Mouse (Mus musculus) lung, postnatal 0 days (tissue): ENCODE data around the gene Lnx2.

Source experiments
- CTCF ChIP-seq: IDR thresholded peaks from 2 replicates; pipeline ENCODE4 v1.5.1; 2016; ENCODE audit warnings: antibody characterized with exemption, mild to moderate bottlenecking
- EP300 ChIP-seq: IDR thresholded peaks from 2 replicates; pipeline ENCODE4 v1.6.1; 2016; ENCODE audit warnings: antibody characterized with exemption, mild to moderate bottlenecking, control low read depth

GRCm38 (mm10) chr5:147033155-147033554 is 43.2 kb downstream of the Lnx2 start:
- no peak for TF ChIP-seq EP300
- TF ChIP-seq CTCF = no peak
